Mouse (Mus musculus) liver, embryonic 12.5 days (tissue): ENCODE data around the gene Cdh6. TPM values are rescaled to one million over a fixed set of nuclear protein-coding genes. Genes with fewer than 3 reads are reported as not detected.

Experiments
- ATAC-seq: fragments of 200-750 bp; cut with Nextera tagmentation; 2 replicates; pipeline ENCODE4 v1.8.0; 2017; ENCODE audit warnings: moderate number of reproducible peaks, mild to moderate bottlenecking, moderate library complexity
- H3K27ac ChIP-seq: fragments of 300-500 bp; sonication (generic); 2 replicates; pipeline ENCODE4 v1.5.1; 2016; ENCODE audit warnings: mild to moderate bottlenecking
- H3K27me3 ChIP-seq: fragments of 300-500 bp; sonication (generic); replicated peaks from 2 replicates; pipeline ENCODE4 v1.6.1; 2016; ENCODE audit warnings: mild to moderate bottlenecking, moderate library complexity
- H3K36me3 ChIP-seq: fragments of 300-500 bp; sonication (generic); 2 replicates; pipeline ENCODE4 v1.6.1; 2016; ENCODE audit warnings: mild to moderate bottlenecking, moderate library complexity
- H3K4me1 ChIP-seq: fragments of 300-500 bp; sonication (generic); 2 replicates; pipeline ENCODE4 v1.6.1; 2016
- H3K4me2 ChIP-seq: fragments of 300-500 bp; sonication (generic); 2 replicates; pipeline ENCODE4 v1.6.1; 2016; ENCODE audit warnings: mild to moderate bottlenecking, moderate library complexity
- H3K4me3 ChIP-seq: fragments of 300-500 bp; sonication (generic); 2 replicates; pipeline ENCODE4 v1.5.1; 2016; ENCODE audit warnings: mild to moderate bottlenecking, moderate library complexity
- H3K9ac ChIP-seq: fragments of 300-500 bp; sonication (generic); 2 replicates; pipeline ENCODE4 v1.6.1; 2016; ENCODE audit warnings: mild to moderate bottlenecking, moderate library complexity
- H3K9me3 ChIP-seq: fragments of 300-500 bp; sonication (generic); replicated peaks from 2 replicates; pipeline ENCODE4 v1.6.1; 2016; ENCODE audit warnings: mild to moderate bottlenecking, moderate library complexity
- WGBS: fragments of 180-500 bp; shearing (Covaris S2); methylation state at CpG from one replicate; pipeline ENCODE4 v1.1.7; 2016; ENCODE audit not compliant: insufficient replicate concordance; 5-methylcytosine and 5-hydroxymethylcytosine counted together
- polyA plus RNA-seq: library from polyadenylated mRNA; unstranded; fragments of >200 nt; fragmentation: Nextera tagmentation; extraction: Ambion mirVana; gene quantifications from 2 replicates; pipeline ENCODE4 v1.2.1, GENCODE M21; 2016

Gene Cdh6
- polyA plus RNA-seq, 1 experiment from 2014 or later, result 0.29 TPM

DNA sequence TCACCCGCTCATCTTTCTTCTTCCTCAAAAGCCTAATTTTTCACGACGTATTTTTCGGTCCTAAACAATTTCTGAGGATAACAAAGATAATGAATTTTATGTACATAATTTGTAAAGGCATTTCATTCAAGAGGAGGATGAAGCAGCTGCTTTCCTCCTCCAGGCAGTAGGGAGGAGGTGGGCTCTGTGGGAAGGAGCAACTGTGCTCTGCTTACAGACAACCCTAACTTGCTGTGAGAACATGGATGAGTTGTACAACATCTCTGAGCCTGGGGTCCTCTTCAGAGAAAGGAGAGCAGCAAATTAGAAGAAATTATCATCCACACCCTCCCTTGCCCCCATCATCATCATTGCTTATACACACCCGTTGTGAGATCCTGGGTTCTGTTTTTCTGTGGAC is 33.8 kb downstream of the Cdh6 start:
- H3K4me2 ChIP-seq, result no peak overlapping the region
- no peak overlapping the region for H3K4me3 ChIP-seq
- 67% methylated on average over 5 of the region's 5 CpGs for WGBS
- no peak overlapping the region for H3K9ac ChIP-seq
- no peaks in the 10 kb centered on the region for H3K36me3 ChIP-seq
- no peaks in the 10 kb centered on the region for H3K9me3 ChIP-seq
- H3K4me1 ChIP-seq, result no peaks in the 10 kb centered on the region
- no peak for ATAC-seq
- H3K27me3 ChIP-seq, result no peaks in the 10 kb centered on the region
- no peak overlapping the region for H3K27ac ChIP-seq

DNA sequence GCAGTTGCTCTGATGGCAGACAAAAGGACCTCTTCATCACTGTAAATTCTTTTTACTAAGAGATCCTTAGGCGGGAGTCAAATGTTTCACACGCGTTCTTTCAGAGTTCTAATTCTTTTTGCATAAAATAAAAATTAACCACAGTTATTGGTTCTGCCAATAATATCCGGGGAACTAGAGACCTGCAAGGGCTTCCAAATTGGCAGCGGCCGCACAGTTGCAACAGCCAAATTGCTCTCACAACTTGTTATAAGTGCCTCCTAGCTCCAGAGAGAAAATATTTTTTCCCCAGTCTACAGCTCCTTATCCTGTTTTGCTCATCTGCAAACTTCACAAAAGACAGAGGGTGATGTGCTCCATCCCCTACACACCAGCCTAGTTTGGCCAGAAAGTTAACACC is 36.3 kb downstream of the Cdh6 start:
- Histone ChIP-seq H3K9ac (no peak overlapping the region), H3K36me3 (no peaks in the 10 kb centered on the region), H3K9me3 (no peaks in the 10 kb centered on the region), H3K27ac (no peak overlapping the region), H3K4me3 (no peak overlapping the region), H3K4me2 (no peak overlapping the region), H3K4me1 (no peaks in the 10 kb centered on the region), H3K27me3 (no peaks in the 10 kb centered on the region)
- no peak for ATAC-seq
- 79% methylated on average over 6 of the region's 6 CpGs for WGBS

DNA sequence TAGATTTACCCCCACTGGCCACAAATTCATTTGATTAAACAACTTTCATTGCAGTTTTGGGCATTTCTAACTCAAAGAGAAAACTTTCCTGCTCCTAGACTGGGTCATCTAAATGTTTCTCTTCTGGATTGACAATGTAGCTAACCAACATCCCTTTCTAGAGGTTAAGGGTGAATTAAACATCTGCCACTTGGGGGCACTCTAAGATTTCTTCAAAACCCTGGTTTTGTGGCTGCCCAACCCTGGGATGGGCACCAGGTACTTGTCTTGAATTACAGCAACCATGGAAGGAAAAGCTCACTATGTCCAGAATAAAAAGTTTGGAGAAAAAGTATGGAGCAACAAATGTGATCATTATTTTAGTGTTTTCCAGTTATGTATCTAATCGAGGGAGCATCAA is 39.4 kb downstream of the Cdh6 start:
- ATAC-seq, result no peak
- 50% methylated on average over 1 of the region's 1 CpGs for WGBS
- no peaks in the 10 kb centered on the region for H3K4me1 ChIP-seq

DNA sequence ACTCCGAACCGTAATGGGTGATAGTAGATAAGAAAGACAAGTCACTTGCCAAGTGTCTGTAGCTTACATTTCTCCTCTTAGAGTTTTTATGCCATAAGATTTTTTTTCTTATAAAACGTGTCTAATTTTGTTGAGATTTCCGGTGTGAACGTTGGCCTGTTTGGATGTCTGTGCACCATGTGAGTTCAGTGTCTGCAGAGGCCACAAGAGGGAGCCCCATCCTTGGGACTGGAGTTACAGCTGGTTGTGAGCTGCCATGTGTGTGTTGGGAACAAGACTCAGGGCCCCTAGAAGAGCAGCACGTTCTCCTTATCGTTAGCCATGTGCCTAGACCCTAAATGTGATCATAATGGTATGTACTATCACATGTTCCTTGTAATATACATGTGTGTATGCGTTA is 40.1 kb downstream of the Cdh6 start:
- no peaks in the 10 kb centered on the region for H3K36me3 ChIP-seq
- no peak overlapping the region for H3K4me2 ChIP-seq
- no peak overlapping the region for H3K9ac ChIP-seq
- H3K9me3 ChIP-seq, result no peaks in the 10 kb centered on the region
- no peaks in the 10 kb centered on the region for H3K4me1 ChIP-seq
- ATAC-seq, result no peak
- H3K27ac ChIP-seq, result no peak overlapping the region
- no peaks in the 10 kb centered on the region for H3K27me3 ChIP-seq
- 74% methylated on average over 8 of the region's 8 CpGs for WGBS
- no peak overlapping the region for H3K4me3 ChIP-seq

More for the DNA sequence above, 39.4 kb downstream of the Cdh6 start:
- Histone ChIP-seq H3K4me3 (no peak overlapping the region), H3K36me3 (no peaks in the 10 kb centered on the region), H3K27ac (no peak overlapping the region), H3K27me3 (no peaks in the 10 kb centered on the region), H3K4me2 (no peak overlapping the region), H3K9ac (no peak overlapping the region), H3K9me3 (no peaks in the 10 kb centered on the region)

DNA sequence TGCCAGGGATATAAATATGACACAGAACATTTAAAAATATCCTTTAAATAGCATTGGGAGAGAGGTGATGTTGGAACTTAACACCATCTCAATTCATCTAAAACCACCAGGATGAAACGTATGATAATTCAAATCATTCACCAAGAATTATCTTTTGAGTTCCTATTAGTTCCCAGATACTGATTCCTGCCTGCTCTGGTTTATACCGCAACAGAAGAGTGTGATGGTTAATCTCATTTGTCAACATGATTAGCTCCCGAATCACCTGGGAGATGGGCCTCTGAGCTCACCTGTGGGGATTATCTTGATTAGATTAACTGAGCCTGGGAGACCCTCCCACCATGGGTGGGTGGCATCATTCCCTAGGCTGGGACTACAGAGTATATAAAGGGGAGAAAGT is 41.0 kb downstream of the Cdh6 start:
- no peaks in the 10 kb centered on the region for H3K27me3 ChIP-seq
- H3K9ac ChIP-seq, result no peak overlapping the region
- no peak overlapping the region for H3K4me3 ChIP-seq
- no peaks in the 10 kb centered on the region for H3K4me1 ChIP-seq
- 70% methylated on average over 3 of the region's 3 CpGs for WGBS
- no peaks in the 10 kb centered on the region for H3K36me3 ChIP-seq
- no peak for ATAC-seq
- no peaks in the 10 kb centered on the region for H3K9me3 ChIP-seq
- no peak overlapping the region for H3K4me2 ChIP-seq
- no peak overlapping the region for H3K27ac ChIP-seq

DNA sequence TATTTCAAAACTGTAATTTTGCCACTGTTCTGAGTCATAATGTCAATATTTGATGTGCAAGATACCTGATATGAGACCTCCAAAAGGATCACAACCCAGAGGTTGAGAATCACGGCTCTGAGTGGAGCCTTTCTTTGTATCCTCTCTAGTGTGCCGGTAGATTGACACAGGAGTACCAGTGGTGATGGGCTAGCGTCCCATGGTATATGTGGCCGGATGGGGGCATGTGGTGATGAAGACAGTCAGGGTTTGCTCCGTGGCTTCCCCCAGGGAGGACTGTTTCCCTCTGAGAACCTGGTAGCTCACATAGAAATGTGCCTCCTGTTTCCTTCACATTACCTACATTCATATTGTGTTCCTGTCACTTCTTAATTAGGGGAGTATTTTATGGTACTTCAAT is 43.2 kb downstream of the Cdh6 start:
- Histone ChIP-seq H3K36me3 (no peaks in the 10 kb centered on the region), H3K4me2 (no peak overlapping the region), H3K27me3 (no peaks in the 10 kb centered on the region), H3K4me3 (no peak overlapping the region), H3K9me3 (no peaks in the 10 kb centered on the region), H3K27ac (no peak overlapping the region), H3K9ac (no peak overlapping the region), H3K4me1 (no peaks in the 10 kb centered on the region)
- WGBS, result 69% methylated on average over 5 of the region's 5 CpGs
- no peak for ATAC-seq

DNA sequence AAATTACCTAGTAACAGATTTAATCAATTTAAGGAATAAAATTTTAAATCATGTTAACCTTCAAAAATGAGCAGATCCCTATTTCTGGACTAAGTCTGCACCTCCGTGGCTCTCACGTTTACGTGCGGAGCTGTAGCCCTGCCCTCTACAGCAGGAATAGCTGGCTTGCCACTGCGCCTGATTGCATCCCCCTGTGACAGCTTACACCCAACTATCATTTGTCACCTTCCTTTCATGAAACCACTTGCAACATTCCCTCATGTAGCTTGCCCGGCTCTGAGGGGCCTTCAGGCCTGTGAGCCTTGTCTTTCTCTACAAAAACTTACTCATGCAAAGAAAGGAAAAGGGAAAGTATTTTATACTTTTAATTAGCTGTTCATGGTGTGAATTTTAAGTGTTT is 73.1 kb downstream of the Cdh6 start:
- no peak overlapping the region for H3K4me3 ChIP-seq
- H3K4me2 ChIP-seq, result no peak overlapping the region
- no peaks in the 10 kb centered on the region for H3K9me3 ChIP-seq
- H3K4me1 ChIP-seq, result no peaks in the 10 kb centered on the region
- no peak overlapping the region for H3K27ac ChIP-seq
- no peak overlapping the region for H3K9ac ChIP-seq
- 69% methylated on average over 6 of the region's 6 CpGs for WGBS
- no peaks in the 10 kb centered on the region for H3K27me3 ChIP-seq
- no peaks in the 10 kb centered on the region for H3K36me3 ChIP-seq
- ATAC-seq, result no peak

DNA sequence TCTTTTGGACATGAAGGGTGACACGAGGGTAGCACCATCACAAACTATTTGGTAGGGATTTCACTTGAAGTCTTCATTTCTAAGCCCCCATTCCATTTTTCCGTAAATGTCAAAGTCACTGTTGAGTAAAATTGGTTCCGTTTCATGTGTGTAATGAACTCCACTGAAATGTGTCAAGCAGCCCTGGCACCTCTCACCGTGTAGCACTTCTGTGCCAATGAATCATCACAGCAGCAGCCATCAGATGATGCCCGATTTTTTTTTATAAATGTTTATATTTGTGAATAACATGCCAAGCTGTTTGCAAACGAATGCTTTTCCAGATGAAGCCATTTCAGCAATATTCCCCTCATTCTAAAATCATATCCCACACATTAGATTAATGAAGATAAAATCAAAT is 75.6 kb downstream of the Cdh6 start:
- 61% methylated on average over 6 of the region's 6 CpGs for WGBS
- Histone ChIP-seq H3K4me3 (no peak overlapping the region), H3K9me3 (no peaks in the 10 kb centered on the region), H3K4me2 (no peak overlapping the region), H3K9ac (no peak overlapping the region), H3K36me3 (no peaks in the 10 kb centered on the region), H3K27ac (no peak overlapping the region), H3K27me3 (no peaks in the 10 kb centered on the region), H3K4me1 (no peaks in the 10 kb centered on the region)
- no peak for ATAC-seq

DNA sequence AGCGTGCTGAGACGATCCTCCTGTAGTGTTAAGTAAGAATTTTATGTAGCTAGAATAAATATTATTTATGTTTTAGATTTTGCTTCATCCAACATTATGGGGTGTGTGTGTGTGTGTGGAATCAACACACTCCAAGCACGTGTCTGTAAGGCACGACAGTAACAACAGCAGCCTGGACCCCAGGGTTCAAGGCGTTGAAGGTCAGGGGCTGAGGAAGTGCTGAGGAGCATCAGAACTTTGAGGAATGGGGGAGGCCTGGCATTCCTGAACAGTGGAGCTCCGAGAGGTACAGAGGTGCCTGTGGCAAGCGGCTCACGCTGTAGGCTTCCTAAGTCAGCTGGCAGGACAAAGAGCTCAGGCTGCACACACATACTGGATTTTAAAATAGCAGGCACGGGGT is 78.1 kb downstream of the Cdh6 start:
- Histone ChIP-seq H3K9me3 (no peaks in the 10 kb centered on the region), H3K4me2 (no peak overlapping the region), H3K27me3 (no peaks in the 10 kb centered on the region), H3K36me3 (no peaks in the 10 kb centered on the region), H3K4me1 (no peaks in the 10 kb centered on the region), H3K4me3 (no peak overlapping the region), H3K27ac (no peak overlapping the region), H3K9ac (no peak overlapping the region)
- no peak for ATAC-seq
- WGBS, result 55% methylated on average over 9 of the region's 9 CpGs

DNA sequence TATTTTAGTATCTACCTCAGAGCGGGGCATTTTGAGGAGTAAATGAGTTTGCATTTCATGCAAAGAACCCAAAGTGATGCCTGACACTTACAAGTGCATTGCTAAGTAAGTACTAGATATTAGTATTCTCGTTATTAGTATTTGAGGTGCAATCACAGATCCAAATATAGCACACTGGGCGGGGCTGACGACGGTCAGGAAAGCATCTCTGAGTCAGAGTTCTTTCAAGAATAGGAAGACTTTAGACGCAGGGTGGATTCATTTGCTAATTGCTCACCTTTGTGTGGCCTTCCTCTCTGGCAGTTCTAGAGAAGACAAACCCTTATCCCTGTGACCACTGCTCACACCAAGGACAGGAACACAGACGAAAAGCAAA is 78.6 kb downstream of the Cdh6 start:
- no peak for ATAC-seq
- WGBS, result 61% methylated on average over 7 of the region's 7 CpGs
- H3K27me3 ChIP-seq, result no peaks in the 10 kb centered on the region
- no peak overlapping the region for H3K4me3 ChIP-seq
- H3K9ac ChIP-seq, result no peak overlapping the region
- H3K9me3 ChIP-seq, result no peaks in the 10 kb centered on the region
- no peaks in the 10 kb centered on the region for H3K4me1 ChIP-seq
- H3K27ac ChIP-seq, result no peak overlapping the region
- H3K36me3 ChIP-seq, result no peaks in the 10 kb centered on the region
- H3K4me2 ChIP-seq, result no peak overlapping the region

DNA sequence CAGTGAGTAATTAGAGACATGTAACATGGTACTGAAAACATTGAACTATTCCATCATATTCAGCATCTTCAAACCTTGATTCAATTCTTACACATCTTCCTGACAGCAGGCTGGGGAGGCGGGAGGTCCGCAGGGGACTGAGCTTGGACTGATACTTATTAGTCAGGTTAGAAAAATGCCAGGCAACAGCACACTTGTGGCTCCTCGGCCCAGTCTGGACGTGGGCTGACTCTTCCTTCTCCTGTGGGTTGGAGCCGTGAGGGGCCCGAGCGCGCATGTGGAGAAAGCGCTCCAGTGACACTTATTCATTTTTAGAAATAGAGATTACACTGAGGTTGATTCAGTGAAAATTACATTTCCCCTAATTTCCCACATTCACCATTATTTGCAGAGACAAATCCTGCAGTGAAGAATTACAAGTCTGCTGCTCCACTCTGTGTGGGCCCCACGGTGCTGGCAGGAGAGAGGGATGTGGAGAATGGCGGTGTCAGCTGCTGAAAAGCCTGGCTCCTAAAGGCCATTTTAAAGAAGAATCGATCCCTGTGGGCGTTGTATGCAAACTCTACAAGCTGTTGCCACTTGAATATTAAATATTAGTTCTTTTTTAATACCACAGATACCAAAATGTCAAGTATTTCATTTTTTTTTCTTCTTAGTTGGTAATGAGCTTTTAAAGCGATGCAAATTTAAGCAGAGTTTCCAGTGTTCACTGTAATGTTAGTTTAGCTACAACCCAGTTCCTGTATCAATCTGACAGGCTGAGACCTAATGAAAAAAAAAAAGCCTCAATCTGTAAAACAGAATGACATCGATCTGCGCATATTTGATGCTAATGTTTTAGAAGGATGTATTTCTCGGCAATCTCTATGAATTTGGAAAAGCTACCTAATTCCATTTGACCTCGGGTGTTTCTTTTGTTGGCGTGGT is 79.3 kb downstream of the Cdh6 start:
- no peak for ATAC-seq
- no peaks in the 10 kb centered on the region for H3K36me3 ChIP-seq
- WGBS, result 79% methylated on average over 19 of the region's 19 CpGs
- no peak overlapping the region for H3K27ac ChIP-seq
- no peak overlapping the region for H3K9ac ChIP-seq
- no peak overlapping the region for H3K4me2 ChIP-seq
- H3K27me3 ChIP-seq, result no peaks in the 10 kb centered on the region
- no peaks in the 10 kb centered on the region for H3K9me3 ChIP-seq
- H3K4me3 ChIP-seq, result no peak overlapping the region
- H3K4me1 ChIP-seq, result no peaks in the 10 kb centered on the region

DNA sequence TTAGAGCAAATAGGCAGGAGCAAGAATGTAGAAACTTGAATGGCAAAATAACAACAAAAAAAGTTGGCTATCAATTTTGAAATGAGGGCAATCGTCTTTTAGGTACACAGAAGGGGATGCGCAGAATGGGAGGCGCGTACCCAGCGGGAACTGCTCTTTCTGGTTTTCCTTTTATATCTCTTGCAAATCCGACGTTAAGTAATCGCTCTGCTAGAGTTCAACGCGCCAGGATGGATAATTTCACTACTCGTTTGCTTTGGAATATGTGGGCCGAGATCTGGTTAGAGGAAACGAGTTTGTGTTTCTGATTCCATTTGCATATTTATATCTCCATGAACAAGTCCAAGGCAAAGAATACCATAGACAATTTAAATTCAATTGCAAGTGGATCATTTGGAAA is 81.4 kb downstream of the Cdh6 start:
- no peak for ATAC-seq
- H3K36me3 ChIP-seq, result no peaks in the 10 kb centered on the region
- H3K4me2 ChIP-seq, result no peak overlapping the region
- no peak overlapping the region for H3K4me3 ChIP-seq
- H3K27me3 ChIP-seq, result no peaks in the 10 kb centered on the region
- no peak overlapping the region for H3K27ac ChIP-seq
- no peak overlapping the region for H3K9ac ChIP-seq
- H3K4me1 ChIP-seq, result no peaks in the 10 kb centered on the region
- no peaks in the 10 kb centered on the region for H3K9me3 ChIP-seq
- WGBS, result 83% methylated on average over 13 of the region's 13 CpGs
